Mouse (Mus musculus) thymus, adult 2 months (tissue): ENCODE data around the gene Zbtb8a.

Experiments used
- CTCF ChIP-seq: fragments of 200-500 bp; IDR thresholded peaks from 2 replicates; pipeline ENCODE4 v1.5.1; 2012; ENCODE audit warnings: mild to moderate bottlenecking, control low read depth, low read length, moderate library complexity, borderline replicate concordance; ENCODE audit not compliant: control insufficient read depth, poor library complexity, insufficient read depth; ENCODE audit errors: extremely low read depth
- POLR2A ChIP-seq: fragments of 200-500 bp; IDR thresholded peaks from 2 replicates; pipeline ENCODE4 v1.6.1; 2012; ENCODE audit warnings: mild to moderate bottlenecking, low read length, control low read depth, moderate library complexity; ENCODE audit not compliant: control insufficient read depth, poor library complexity, insufficient read depth; ENCODE audit errors: extremely low read depth

GRCm38 (mm10) chr4:129386269-129386946, 8.5 kb upstream of the Zbtb8a start:
- TF ChIP-seq CTCF (no peak), POLR2A (no peak)
